Mouse (Mus musculus) limb, embryonic 10.5 days (tissue): ENCODE results near the gene Adam8. TPM values are rescaled to one million over a fixed set of nuclear protein-coding genes. Genes with fewer than 3 reads are reported as not detected.

Experiments used
- DNase-seq: peaks from one replicate; pipeline ENCODE4 v3.0.0-alpha.2; 2017; ENCODE audit warnings: low spot score
- H3K27ac ChIP-seq: fragments of 300-500 bp; sonication (generic); 2 replicates; pipeline ENCODE4 v1.5.1; 2016; ENCODE audit warnings: mild to moderate bottlenecking
- H3K27me3 ChIP-seq: fragments of 300-500 bp; sonication (generic); 2 replicates; pipeline ENCODE4 v1.6.1; 2016; ENCODE audit warnings: low read depth, mild to moderate bottlenecking; ENCODE audit not compliant: poor library complexity, severe bottlenecking
- H3K36me3 ChIP-seq: fragments of 300-500 bp; sonication (generic); 2 replicates; pipeline ENCODE4 v1.6.1; 2016; ENCODE audit warnings: mild to moderate bottlenecking, moderate library complexity
- H3K4me1 ChIP-seq: fragments of 300-500 bp; sonication (generic); 2 replicates; pipeline ENCODE4 v1.6.1; 2016
- H3K4me3 ChIP-seq: fragments of 300-500 bp; sonication (generic); 2 replicates; pipeline ENCODE4 v1.5.1; 2016; ENCODE audit warnings: mild to moderate bottlenecking, moderate library complexity
- H3K9me3 ChIP-seq: fragments of 300-500 bp; sonication (generic); replicated peaks from 2 replicates; pipeline ENCODE4 v1.6.1; 2016; ENCODE audit warnings: mild to moderate bottlenecking
- WGBS: fragments of 180-500 bp; shearing (Covaris S2); methylation state at CpG from one replicate; pipeline ENCODE4 v1.1.7; 2016; 5-methylcytosine and 5-hydroxymethylcytosine counted together
- polyA plus RNA-seq: library from polyadenylated mRNA; unstranded; fragments of >200 nt; fragmentation: Nextera tagmentation; extraction: Ambion mirVana; gene quantifications from 2 replicates; pipeline ENCODE4 v1.2.1, GENCODE M21; 2016

The Adam8 gene
- polyA plus RNA-seq, 1 experiment from 2014 or later: 2.2 TPM

- no peak for DNase-seq
- no peaks in the 10 kb centered on the region for H3K27me3 ChIP-seq
- no peaks in the 10 kb centered on the region for H3K4me1 ChIP-seq
- no peak overlapping the region for H3K27ac ChIP-seq
- 96% methylated on average over 13 of the region's 13 CpGs for WGBS
- peaks cover 94% of the 10 kb centered on the region for H3K36me3 ChIP-seq
- H3K9me3 ChIP-seq: no peaks in the 10 kb centered on the region
- H3K4me3 ChIP-seq: no peak overlapping the region
Observed at GRCm38 (mm10) chr7:139998691-139999350, 6.5 kb upstream of the Adam8 start.

- no peak overlapping the region for H3K27ac ChIP-seq
- 30% methylated on average over 3 of the region's 3 CpGs for WGBS
- no peak overlapping the region for H3K4me3 ChIP-seq
- 0 out of 2 replicates have a peak, but pooled peaks cover 4% of the 10 kb centered on the region for H3K4me1 ChIP-seq
- DNase-seq: peak; percentile 71
- no peaks in the 10 kb centered on the region for H3K27me3 ChIP-seq
- peaks cover 54% of the 10 kb centered on the region for H3K36me3 ChIP-seq
- H3K9me3 ChIP-seq: no peaks in the 10 kb centered on the region
Observed at GRCm38 (mm10) chr7:139994676-139995075, 2.3 kb upstream of the Adam8 start.

DNA sequence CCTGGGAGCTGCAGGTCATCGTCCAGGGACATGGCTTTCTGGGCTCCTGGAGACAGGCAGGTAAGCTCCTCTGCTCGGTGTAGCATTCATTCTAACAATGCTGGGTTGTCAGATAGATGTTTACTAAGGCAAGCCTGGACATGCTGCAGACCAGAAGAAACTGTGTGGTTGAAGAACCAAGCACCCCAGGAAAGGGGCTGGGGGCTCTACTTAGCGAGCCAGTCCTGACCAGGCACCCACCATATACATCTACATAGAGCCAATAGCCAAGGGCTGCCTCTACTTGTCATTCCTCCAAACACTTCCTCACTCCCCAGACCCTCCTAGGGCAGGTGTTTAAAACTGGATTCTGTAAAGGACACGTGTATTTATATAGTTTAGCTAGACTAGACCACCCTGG is 1.8 kb upstream of the Adam8 start:
- Histone ChIP-seq H3K27ac (no peak overlapping the region), H3K27me3 (no peaks in the 10 kb centered on the region), H3K36me3 (peaks cover 50% of the 10 kb centered on the region), H3K9me3 (no peaks in the 10 kb centered on the region), H3K4me1 (0 out of 2 replicates have a peak, but pooled peaks cover 4% of the 10 kb centered on the region), H3K4me3 (no peak overlapping the region)
- 75% methylated on average over 4 of the region's 4 CpGs for whole genome bisulfite sequencing
- no peak for DNase-seq

- 0 out of 2 replicates have a peak, but pooled peaks cover 4% of the 10 kb centered on the region for H3K4me1 ChIP-seq
- peaks cover 43% of the 10 kb centered on the region for H3K36me3 ChIP-seq
- no peaks in the 10 kb centered on the region for H3K9me3 ChIP-seq
- H3K4me3 ChIP-seq: no peak overlapping the region
- WGBS: 92% methylated on average over 6 of the region's 6 CpGs
- no peaks in the 10 kb centered on the region for H3K27me3 ChIP-seq
- DNase-seq: no peak
- no peak overlapping the region for H3K27ac ChIP-seq
Observed at GRCm38 (mm10) chr7:139993532-139993931, 1.2 kb upstream of the Adam8 start.

DNA sequence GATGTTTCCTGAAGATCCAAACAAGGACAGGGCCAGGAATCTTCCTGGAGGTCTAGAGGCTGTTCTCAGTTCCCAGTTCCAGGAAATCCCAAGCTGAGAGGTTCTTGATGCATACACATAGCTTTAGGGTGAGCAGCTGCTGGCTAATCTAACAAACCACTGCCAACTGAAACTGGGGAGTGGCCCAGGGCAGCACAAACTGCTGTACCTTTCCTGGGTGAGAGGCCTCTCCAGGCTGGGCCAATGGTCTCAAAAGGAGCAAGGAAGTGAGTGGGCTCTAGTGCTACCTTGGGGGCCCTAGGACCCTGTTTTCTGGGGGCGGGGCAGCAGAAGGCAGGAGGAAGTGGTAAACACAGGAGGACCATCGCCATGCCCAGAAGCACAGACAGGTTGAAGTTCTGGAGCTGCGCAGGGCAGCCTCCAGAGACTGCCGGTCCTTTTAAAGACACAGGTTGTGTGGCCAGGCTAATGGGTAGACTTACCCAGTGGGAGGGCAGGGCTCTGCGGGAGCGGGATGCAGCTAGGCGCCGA is 1.4 kb downstream of the Adam8 start:
- Histone ChIP-seq H3K27ac (no peak overlapping the region), H3K4me1 (0 out of 2 replicates have a peak, but pooled peaks cover 4% of the 10 kb centered on the region), H3K36me3 (peaks cover 17% of the 10 kb centered on the region), H3K27me3 (no peaks in the 10 kb centered on the region), H3K9me3 (no peaks in the 10 kb centered on the region), H3K4me3 (no peak overlapping the region)
- DNase-seq: no peak
- WGBS: 78% methylated on average over 8 of the region's 8 CpGs

DNA sequence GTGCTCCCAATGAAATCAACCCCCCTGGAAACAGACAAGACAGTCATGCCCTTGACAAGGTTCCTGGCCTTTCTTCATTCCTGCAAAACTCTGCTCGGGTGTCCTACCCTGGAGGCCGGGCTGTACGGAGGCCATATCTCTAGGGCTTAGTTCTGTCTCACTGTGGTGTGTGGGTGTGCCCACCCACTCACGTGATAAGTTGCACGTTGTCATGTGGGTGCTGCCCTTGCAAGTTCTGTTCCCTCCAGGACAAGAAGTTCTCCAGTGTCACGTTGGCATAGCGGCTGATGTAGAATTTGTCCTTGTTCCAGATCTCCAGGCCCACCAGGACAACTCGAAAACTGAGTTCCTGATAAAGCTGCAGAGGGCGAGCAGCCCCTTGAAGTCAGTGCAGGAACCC is 4.1 kb downstream of the Adam8 start:
- Histone ChIP-seq H3K36me3 (0 out of 2 replicates have a peak, but pooled peaks cover 3% of the 10 kb centered on the region), H3K27ac (no peak overlapping the region), H3K27me3 (no peaks in the 10 kb centered on the region), H3K4me3 (no peak overlapping the region), H3K4me1 (0 out of 2 replicates have a peak, but pooled peaks cover 4% of the 10 kb centered on the region), H3K9me3 (no peaks in the 10 kb centered on the region)
- WGBS: 89% methylated on average over 9 of the region's 9 CpGs
- DNase-seq: no peak

- no peak overlapping the region for H3K27ac ChIP-seq
- no peak overlapping the region for H3K4me3 ChIP-seq
- H3K4me1 ChIP-seq: no peaks in the 10 kb centered on the region
- H3K9me3 ChIP-seq: no peaks in the 10 kb centered on the region
- no peak for DNase-seq
- 0 out of 2 replicates have a peak, but pooled peaks cover 3% of the 10 kb centered on the region for H3K36me3 ChIP-seq
- H3K27me3 ChIP-seq: 0 out of 2 replicates have a peak, but pooled peaks cover 3% of the 10 kb centered on the region
- 93% methylated on average over 11 of the region's 11 CpGs for WGBS
Observed at GRCm38 (mm10) chr7:139984505-139984904, 7.9 kb downstream of the Adam8 start.

- H3K36me3 ChIP-seq: 0 out of 2 replicates have a peak, but pooled peaks cover 3% of the 10 kb centered on the region
- H3K27ac ChIP-seq: no peak overlapping the region
- H3K9me3 ChIP-seq: no peaks in the 10 kb centered on the region
- peaks cover 13% of the 10 kb centered on the region for H3K4me1 ChIP-seq
- 0 out of 2 replicates have a peak, but pooled peaks cover 3% of the 10 kb centered on the region for H3K27me3 ChIP-seq
- no peak for DNase-seq
- H3K4me3 ChIP-seq: no peak overlapping the region
- 76% methylated on average over 11 of the region's 11 CpGs for WGBS
Observed at GRCm38 (mm10) chr7:139982058-139982457, 10.3 kb downstream of the Adam8 start.

DNA sequence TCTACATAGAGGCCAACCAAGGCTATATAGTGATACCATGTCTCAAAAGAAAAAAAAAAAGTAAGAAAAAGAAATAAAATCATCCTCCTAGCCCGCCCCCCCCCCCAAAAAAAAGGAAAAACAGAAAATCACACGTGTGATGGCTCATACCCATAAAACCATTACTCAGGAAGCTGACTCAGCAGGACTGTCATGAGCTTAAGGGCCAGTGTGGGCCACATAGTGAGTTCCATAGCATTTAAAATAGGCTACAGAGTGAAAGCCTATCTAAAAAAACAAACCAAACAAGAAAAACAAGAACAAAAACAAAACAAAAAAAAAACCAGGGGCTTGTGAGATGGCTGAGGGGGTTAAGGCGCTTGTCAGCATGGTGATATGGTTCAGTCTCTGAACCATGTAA is 11.6 kb downstream of the Adam8 start:
- Histone ChIP-seq H3K36me3 (0 out of 2 replicates have a peak, but pooled peaks cover 3% of the 10 kb centered on the region), H3K4me1 (peaks cover 13% of the 10 kb centered on the region), H3K27ac (no peak overlapping the region), H3K4me3 (no peak overlapping the region), H3K27me3 (0 out of 2 replicates have a peak, but pooled peaks cover 3% of the 10 kb centered on the region), H3K9me3 (no peaks in the 10 kb centered on the region)
- 60% methylated on average over 3 of the region's 3 CpGs for WGBS
- no peak for DNase-seq

- H3K27ac ChIP-seq: no peak overlapping the region
- H3K4me3 ChIP-seq: peak overlapping the region; percentile 70
- H3K9me3 ChIP-seq: no peaks in the 10 kb centered on the region
- no peak for DNase-seq
- WGBS: 53% methylated on average over 13 of the region's 13 CpGs
- peaks cover 13% of the 10 kb centered on the region for H3K4me1 ChIP-seq
- H3K36me3 ChIP-seq: no peaks in the 10 kb centered on the region
- 0 out of 2 replicates have a peak, but pooled peaks cover 3% of the 10 kb centered on the region for H3K27me3 ChIP-seq
Observed at GRCm38 (mm10) chr7:139979011-139979719, 13.2 kb downstream of the Adam8 start.

DNA sequence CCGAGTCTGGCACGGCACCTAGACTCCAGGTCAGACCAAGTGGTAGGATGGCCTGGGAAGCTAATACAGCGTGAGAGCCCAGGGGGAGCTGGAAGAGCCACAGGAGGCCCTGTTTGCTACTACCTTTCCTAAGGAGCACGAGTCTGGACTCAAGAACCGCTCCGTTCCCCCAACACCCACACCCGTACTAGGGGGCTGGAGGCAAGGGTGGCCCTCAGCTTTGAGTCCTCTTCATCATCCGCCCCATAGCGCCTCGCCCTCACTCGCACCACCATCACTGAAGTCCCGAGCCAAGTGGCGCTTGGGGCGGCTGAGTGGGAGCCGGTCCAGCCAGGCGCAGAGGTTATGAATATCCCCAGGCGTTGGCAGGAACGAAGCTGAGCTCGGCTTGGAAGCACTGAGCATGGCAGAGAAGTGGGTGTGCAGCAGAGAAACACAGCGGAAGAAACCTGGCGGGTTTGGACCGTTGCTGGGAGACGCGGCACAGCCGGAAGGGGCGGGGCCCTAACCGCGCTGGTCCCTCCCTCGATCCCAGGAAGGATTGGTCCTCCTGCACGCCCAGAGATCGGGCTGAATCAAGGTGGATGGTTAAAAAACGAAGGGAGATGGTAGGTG is 14.0 kb downstream of the Adam8 start, which contains the start of gene 6430531B16Rik:
Gene 6430531B16Rik, minus strand, starts transcription at position 478 of the 615 bp plus-strand sequence.
- H3K27ac ChIP-seq: peak within 1 kb of the TSS; percentile 79
- H3K4me1 ChIP-seq: peaks cover 13% of the 10 kb centered on the region
- peak within 1 kb of the TSS; percentile 70 for H3K4me3 ChIP-seq
- DNase-seq: peak; percentile 89
- 0 out of 2 replicates have a peak, but pooled peaks cover 3% of the 10 kb centered on the region for H3K27me3 ChIP-seq
- WGBS: 6% methylated on average over 32 of the region's 32 CpGs
- no peaks in the 10 kb centered on the region for H3K36me3 ChIP-seq
- H3K9me3 ChIP-seq: no peaks in the 10 kb centered on the region

- Histone ChIP-seq H3K4me1 (peaks cover 13% of the 10 kb centered on the region), H3K9me3 (no peaks in the 10 kb centered on the region), H3K27ac (no peak overlapping the region), H3K27me3 (0 out of 2 replicates have a peak, but pooled peaks cover 3% of the 10 kb centered on the region), H3K36me3 (no peaks in the 10 kb centered on the region), H3K4me3 (no peak overlapping the region)
- no peak for DNase-seq
- WGBS: 57% methylated on average over 5 of the region's 5 CpGs
Observed at GRCm38 (mm10) chr7:139975471-139975870, 16.9 kb downstream of the Adam8 start.
